13 mouse cellular contexts compared by ENCODE assay signal in genomic region chr2:28803406-28803805, GRCm38 (mm10).
"Had no signal": no experiment of that assay in that cellular context is flagged by ENCODE, and none has a peak within 500 bp of the region (broad histone marks: within the 10 kb centered on the region; RNA-seq: fewer than 3 reads in every experiment).

No protein-coding gene starts in this region.

- DNase-seq: gastrocnemius, postnatal 14 days; gastrocnemius, postnatal 36 days; heart, adult 11 months; heart, adult 2 months; heart, postnatal 14 days; heart, postnatal 36 days; kidney, adult 11 months; kidney, adult 2 months; kidney, adult 9 months; kidney, postnatal 14 days; kidney, postnatal 36 days; layer of hippocampus, adult 9-11 months; layer of hippocampus, postnatal 36 days had no signal
